Mouse (Mus musculus) yolk sac, embryonic 10.5 days (tissue): ENCODE data around the gene Usp53.

ENCODE experiments used
- DNase-seq: peaks from one replicate; pipeline ENCODE4 v3.0.0-alpha.2; 2017; ENCODE audit warnings: low spot score

Gene Usp53

DNA sequence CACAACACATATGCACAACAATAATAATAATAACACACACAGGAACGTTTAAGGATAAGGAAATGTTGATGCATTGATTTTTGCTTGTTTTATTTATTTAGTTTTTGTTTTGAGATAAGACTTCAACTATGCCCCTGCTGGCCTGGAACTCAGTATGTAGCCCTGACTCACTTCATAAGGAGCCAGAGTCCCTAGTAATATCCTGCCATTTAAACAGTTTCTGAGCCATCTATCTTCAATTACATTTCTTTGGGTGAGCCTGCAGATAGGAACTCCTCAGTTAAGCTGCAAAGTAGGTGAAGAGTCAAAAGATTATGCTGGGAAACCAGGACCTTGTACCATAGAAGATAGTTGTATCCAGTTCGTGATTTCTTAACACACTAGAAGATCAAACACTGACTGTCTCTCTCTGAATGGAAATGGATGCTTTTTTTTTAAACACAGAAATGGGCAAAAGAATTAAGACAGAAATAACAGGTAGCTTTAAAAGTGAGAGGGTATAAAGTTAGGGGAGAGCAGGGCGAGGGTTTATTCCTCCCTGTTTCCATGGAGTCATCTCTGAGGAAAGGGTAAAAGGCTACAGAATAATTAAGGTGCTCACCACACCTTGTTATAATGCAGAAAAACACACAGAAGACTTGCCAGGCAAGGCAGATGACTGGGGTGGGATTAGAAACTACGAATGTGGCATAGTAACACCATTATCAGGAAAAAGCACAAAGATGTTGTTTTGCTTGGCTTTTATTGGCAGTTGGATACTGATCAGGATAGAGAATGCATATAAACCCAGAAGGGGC lies 96.6 kb downstream of the Usp53 start:
- no peak for DNase-seq
